Mouse (Mus musculus): ENCODE measurements at regions not wholly inside any gene's neighbourhood (a gene's known extent, or its start where the extent isn't known, plus 50 kb on each side); places are given as distances from the start of the nearest gene placed in this dataset.

DNA sequence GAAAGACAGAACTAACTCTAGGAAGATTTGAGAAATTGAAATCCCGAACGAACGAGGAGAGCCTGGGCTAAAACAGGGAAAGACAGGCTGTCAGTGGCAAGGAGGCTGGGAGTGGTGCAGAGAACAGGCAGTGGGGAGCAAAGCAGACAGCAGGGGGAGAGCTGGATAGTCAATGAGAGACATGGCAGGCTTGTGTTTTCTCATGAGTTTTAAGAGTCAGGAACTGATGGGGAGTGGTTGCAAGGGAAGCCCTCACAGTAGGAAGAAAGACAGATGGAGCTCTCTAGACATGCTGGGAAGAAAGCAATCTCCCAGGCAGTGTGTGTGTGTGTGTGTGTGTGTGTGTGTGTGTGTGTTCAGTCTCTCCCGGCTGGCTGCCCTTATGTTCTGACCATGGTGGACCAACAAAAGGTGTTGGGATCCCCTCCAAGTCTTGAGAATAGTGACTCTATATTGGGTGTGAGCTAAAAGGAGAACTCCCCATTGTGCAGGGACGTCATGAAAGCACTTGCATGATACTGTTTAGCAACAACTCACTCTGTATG lies 577.9 kb downstream of the Plcl1 start:
- DNase-seq (ENCODE audit: extremely low read depth, low read depth), result no peak

DNA sequence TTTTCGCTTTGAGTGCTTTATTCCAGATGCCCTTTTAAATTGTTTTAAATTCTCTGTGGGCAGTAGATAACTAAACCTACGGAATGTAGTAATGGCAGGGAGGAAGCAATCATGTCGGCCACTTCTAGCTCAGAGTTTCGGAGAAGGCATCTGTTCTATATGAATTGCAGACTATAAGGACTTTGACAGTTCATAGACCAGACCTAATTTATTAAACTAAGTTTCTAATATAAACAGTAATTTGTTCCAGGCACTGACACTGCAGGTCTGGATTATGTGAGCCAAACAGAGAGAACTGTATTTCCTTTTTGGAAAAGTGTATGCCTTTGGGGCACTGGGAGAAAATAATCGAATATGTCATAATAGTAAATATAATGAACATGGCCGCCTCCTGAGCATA lies 591.4 kb downstream of the Plcl1 start:
- no peak for DNase-seq (ENCODE audit: extremely low read depth, low read depth)
